Comparison of ENCODE assay signal across 9 mouse cellular contexts in the genomic region with DNA sequence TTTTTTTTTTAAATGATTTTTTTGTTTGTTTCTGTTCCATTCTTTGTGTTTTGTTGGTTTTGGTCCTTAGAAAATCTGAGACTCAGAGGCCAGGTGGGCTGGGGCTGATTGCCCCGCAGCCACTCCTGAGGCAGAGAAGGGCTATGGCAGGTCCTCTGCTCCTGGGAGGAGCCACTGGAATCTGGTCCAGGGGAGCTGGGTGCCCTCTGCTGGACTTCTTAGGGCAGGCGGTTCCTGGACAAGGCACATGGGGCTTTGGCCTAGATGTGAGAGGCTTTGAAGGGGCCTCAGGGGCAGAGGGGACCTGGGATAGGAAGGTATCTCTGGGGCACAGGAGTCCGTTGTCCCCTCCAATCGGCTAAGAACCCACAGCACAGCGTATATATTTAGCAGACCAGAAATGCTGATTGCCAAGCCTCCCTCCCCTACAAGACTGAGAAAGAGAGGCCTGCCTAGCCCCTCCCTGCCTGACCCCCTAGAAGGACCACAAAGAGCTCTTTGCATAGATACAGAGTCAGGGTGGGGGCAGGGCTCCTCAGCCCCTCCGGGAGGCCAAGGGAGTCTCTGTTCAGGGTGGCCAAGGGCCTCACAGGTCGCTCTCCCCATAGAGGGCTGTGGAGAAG. TPM values are rescaled to one million over a fixed set of nuclear protein-coding genes. Genes with fewer than 3 reads are reported as not detected.
A peak's percentile ranks its signal among the peaks of the same experiment; 100 is the strongest.
DNase-seq lines count a peak whose midpoint lies in the region; ATAC-seq and TF ChIP-seq lines count a peak whose summit lies in the region.
"Had no signal": no experiment of that assay in that cellular context is flagged by ENCODE, and none has a peak within 500 bp of the region (broad histone marks: within the 10 kb centered on the region; RNA-seq: fewer than 3 reads in every experiment).

No protein-coding gene starts in this region.

- no peaks in the 10 kb centered on the region for H3K36me3 ChIP-seq in heart, adult 2 months (ENCODE audit: control insufficient read depth, insufficient read depth, low read length)
- H3K36me3 ChIP-seq in forebrain, postnatal 0 days (ENCODE audit: insufficient read depth), result peaks cover 72% of the 10 kb centered on the region
- H3K36me3 ChIP-seq in lung, postnatal 0 days (ENCODE audit: insufficient read depth, low read length), result peaks cover 64% of the 10 kb centered on the region
- H3K36me3 ChIP-seq in stomach, embryonic 16.5 days (ENCODE audit: control insufficient read depth, insufficient read depth, low read length), result peaks cover 47% of the 10 kb centered on the region

- no peak overlapping the region for H3K9ac ChIP-seq in heart, adult 2 months (ENCODE audit: low read depth, low read length)
- no peak overlapping the region for H3K9ac ChIP-seq in forebrain, postnatal 0 days
- no peak overlapping the region for H3K9ac ChIP-seq in lung, postnatal 0 days (replicated peaks; ENCODE audit: low read depth)
- no peak overlapping the region for H3K9ac ChIP-seq in stomach, embryonic 16.5 days (ENCODE audit: low read length)
- H3K9ac ChIP-seq: neural tube, embryonic 12.5 days had no signal

- peak; percentile 53; the same call in 1 of the 2 replicates for TF ChIP-seq EP300 in heart, adult 2 months (IDR thresholded peaks at IDR 0.05; ENCODE audit: insufficient read depth, low read depth, low read length)
- no peak for TF ChIP-seq EP300 in lung, postnatal 0 days (IDR thresholded peaks at IDR 0.05)

- no peak overlapping the region for H3K4me2 ChIP-seq in forebrain, postnatal 0 days (ENCODE audit: low read depth)
- H3K4me2 ChIP-seq in lung, postnatal 0 days (replicated peaks; ENCODE audit: low read depth, low read length), result no peak overlapping the region
- H3K4me2 ChIP-seq in stomach, embryonic 16.5 days (ENCODE audit: low read depth, low read length), result no peak overlapping the region
- H3K4me2 ChIP-seq: neural tube, embryonic 12.5 days had no signal

- no peaks in the 10 kb centered on the region for H3K79me2 ChIP-seq in heart, adult 2 months (replicated peaks; ENCODE audit: control insufficient read depth, insufficient read depth, low read length)

- peak; percentile 57 to 66 for DNase-seq in heart, adult 2 months
- no peak for DNase-seq in heart, postnatal 25 days (ENCODE audit: low spot score)
- DNase-seq in Muller cell, postnatal 12 days (ENCODE audit: inconsistent ontology term), result peak; percentile 71
- peak; percentile 20 for DNase-seq in forebrain, postnatal 0 days
- peak; percentile 35 to 57 for DNase-seq in kidney, adult 8-10 months
- peak; percentile 65 for DNase-seq in lung, postnatal 0 days (ENCODE audit: low spot score)
- DNase-seq in right cerebral cortex, postnatal 4 days, result no peak

- H3K4me3 ChIP-seq in heart, adult 2 months, result no peak overlapping the region
- no peak overlapping the region for H3K4me3 ChIP-seq in forebrain, postnatal 0 days (ENCODE audit: low read depth, low read length)
- no peak overlapping the region for H3K4me3 ChIP-seq in lung, postnatal 0 days (ENCODE audit: low read depth, low read length)
- no peak overlapping the region for H3K4me3 ChIP-seq in stomach, embryonic 16.5 days (replicated peaks; ENCODE audit: low read length)
- H3K4me3 ChIP-seq: neural tube, embryonic 12.5 days had no signal

- 41% methylated on average over 7 of the region's 7 CpGs for WGBS in heart, adult 2 months
- WGBS in forebrain, postnatal 0 days, result 57% methylated on average over 7 of the region's 7 CpGs
- 46% methylated on average over 7 of the region's 7 CpGs for WGBS in lung, postnatal 0 days
- 48% methylated on average over 7 of the region's 7 CpGs for WGBS in stomach, embryonic 16.5 days

- peak; percentile 77 for TF ChIP-seq CTCF in heart, adult 2 months (IDR thresholded peaks at IDR 0.05)
- TF ChIP-seq CTCF in forebrain, postnatal 0 days (IDR thresholded peaks at IDR 0.05; ENCODE audit: low read depth), result peak; percentile 57
- peak; percentile 79 for TF ChIP-seq CTCF in lung, postnatal 0 days (IDR thresholded peaks at IDR 0.05)

- TF ChIP-seq POLR2A in heart, adult 2 months (IDR thresholded peaks at IDR 0.05; ENCODE audit: insufficient read depth, low read depth, low read length), result no peak

- intact Hi-C loops in heart, adult 2 months (cut with DNase I), result loop anchor here (10.0 kb wide), 1 partner anchor 141 kb away; no protein-coding TSS in a partner anchor
- intact Hi-C loops in heart, postnatal 25 days (cut with DNase I), result loop anchor here (5.0 kb wide), 1 partner anchor 144 kb away; no protein-coding TSS in a partner anchor

- H3K4me1 ChIP-seq in heart, adult 2 months (ENCODE audit: control insufficient read depth, insufficient read depth, low read length), result peaks cover 3% of the 10 kb centered on the region
- H3K4me1 ChIP-seq in forebrain, postnatal 0 days (ENCODE audit: insufficient read depth), result no peaks in the 10 kb centered on the region
- peaks cover 4% of the 10 kb centered on the region for H3K4me1 ChIP-seq in lung, postnatal 0 days (ENCODE audit: insufficient read depth, low read depth, low read length)
- peaks cover 6% of the 10 kb centered on the region for H3K4me1 ChIP-seq in stomach, embryonic 16.5 days (ENCODE audit: control insufficient read depth, insufficient read depth, low read length)

- no peaks in the 10 kb centered on the region for H3K27me3 ChIP-seq in heart, adult 2 months (ENCODE audit: control insufficient read depth, insufficient read depth, low read length)
- peaks cover 3% of the 10 kb centered on the region; the same call in 1 of the 2 replicates for H3K27me3 ChIP-seq in forebrain, postnatal 0 days (ENCODE audit: insufficient read depth, low read length)
- peaks cover 8% of the 10 kb centered on the region; the same call in 1 of the 2 replicates for H3K27me3 ChIP-seq in lung, postnatal 0 days (replicated peaks; ENCODE audit: insufficient read depth, low read length)
- peaks cover 8% of the 10 kb centered on the region; the same call in 1 of the 2 replicates for H3K27me3 ChIP-seq in stomach, embryonic 16.5 days (ENCODE audit: control insufficient read depth, insufficient read depth, low read length)

- no peak overlapping the region for H3K27ac ChIP-seq in heart, adult 2 months
- no peak overlapping the region for H3K27ac ChIP-seq in forebrain, postnatal 0 days (ENCODE audit: low read depth, low read length)
- no peak overlapping the region for H3K27ac ChIP-seq in lung, postnatal 0 days (ENCODE audit: low read length)
- no peak overlapping the region for H3K27ac ChIP-seq in stomach, embryonic 16.5 days (ENCODE audit: low read length)
- H3K27ac ChIP-seq: neural tube, embryonic 12.5 days had no signal

- no peaks in the 10 kb centered on the region for H3K9me3 ChIP-seq in forebrain, postnatal 0 days (ENCODE audit: low read length)
- H3K9me3 ChIP-seq in lung, postnatal 0 days (ENCODE audit: low read length), result no peaks in the 10 kb centered on the region
- no peaks in the 10 kb centered on the region for H3K9me3 ChIP-seq in stomach, embryonic 16.5 days (replicated peaks; ENCODE audit: control insufficient read depth, low read length)
- H3K9me3 ChIP-seq: neural tube, embryonic 12.5 days had no signal

- peak; percentile 40; the same call in 1 of the 2 replicates for ATAC-seq in forebrain, postnatal 0 days
- ATAC-seq in lung, postnatal 0 days, result peak; percentile 60
- peak; percentile 53; the same call in 1 of the 2 replicates for ATAC-seq in stomach, embryonic 16.5 days (ENCODE audit: insufficient read depth, low FRiP score)

RNA-seq across cellular contexts. Expression of a gene that starts 12.5 kb away (rescaled TPM):
- under 1 TPM; 0.23 to 0.39 TPM for total RNA-seq in heart, adult 2 months (2021)
- 0.49 and 0.61 TPM in 2 replicates for polyA plus RNA-seq in heart, adult 2 months (2012; rRNA removed)
- under 1 TPM; 0.08 to 0.22 TPM for total RNA-seq in heart, postnatal 25 days (2021)
- total RNA-seq in forebrain, postnatal 0 days (2014; rRNA removed), result not detected in 2 replicates
- polyA plus RNA-seq in forebrain, postnatal 0 days (2015; fragmentation: Nextera tagmentation; extraction: Ambion mirVana), result 0.09 and 0.27 TPM in 2 replicates
- polyA plus RNA-seq in lung, postnatal 0 days (2015; fragmentation: Nextera tagmentation; extraction: Ambion mirVana), result 0.27 and 0.33 TPM in 2 replicates
- polyA plus RNA-seq in stomach, embryonic 16.5 days (2015; fragmentation: Nextera tagmentation; extraction: Ambion mirVana), result 0.56 and 0.59 TPM in 2 replicates

RNA-seq across cellular contexts. Expression of a gene that starts 30.1 kb away (rescaled TPM):
- total RNA-seq in heart, adult 2 months (2021), result under 1 TPM in 1 of 2 experiments, not detected in 1; 0.61 TPM
- 1.6 and 4.0 TPM in 2 replicates for polyA plus RNA-seq in heart, adult 2 months (2012; rRNA removed)
- 1 to 10 TPM; 1.8 to 1.9 TPM for total RNA-seq in heart, postnatal 25 days (2021)
- total RNA-seq in forebrain, postnatal 0 days (2014; rRNA removed), result 2.8 and 10.4 TPM in 2 replicates
- polyA plus RNA-seq in forebrain, postnatal 0 days (2015; fragmentation: Nextera tagmentation; extraction: Ambion mirVana), result 3.5 and 3.8 TPM in 2 replicates
- 2.2 and 3.0 TPM in 2 replicates for polyA plus RNA-seq in lung, postnatal 0 days (2015; fragmentation: Nextera tagmentation; extraction: Ambion mirVana)
- polyA plus RNA-seq in stomach, embryonic 16.5 days (2015; fragmentation: Nextera tagmentation; extraction: Ambion mirVana), result 5.8 and 9.9 TPM in 2 replicates

Comparison
In these comparisons a context has a peak if more than half of its experiments do, and no peak if none do; other contexts are left out.
1. DNase-seq: peak in heart, adult 2 months (2 of 2), Muller cell, postnatal 12 days (single experiment), forebrain, postnatal 0 days (single experiment), kidney, adult 8-10 months (2 of 2) and lung, postnatal 0 days (single experiment); none in heart, postnatal 25 days (single experiment) and right cerebral cortex, postnatal 4 days (single experiment).
2. Peak in every context shown above with its lines, with median percentiles within 50 percentile points of each other: CTCF ChIP-seq and ATAC-seq.